Mouse (Mus musculus) stomach, postnatal 0 days (tissue): ENCODE data around the gene Ift88.

Source experiments
- CTCF ChIP-seq: IDR thresholded peaks from 2 replicates; pipeline ENCODE4 v1.5.1; 2016; ENCODE audit warnings: antibody characterized with exemption, low read depth, mild to moderate bottlenecking, moderate library complexity
- EP300 ChIP-seq: optimal IDR thresholded peaks from 2 replicates; pipeline ENCODE3; 2016; ENCODE audit warnings: antibody characterized with exemption

- TF ChIP-seq CTCF (no peak), EP300 (no peak)
Measured at GRCm38 (mm10) chr14:57386758-57387561, 36.9 kb upstream of the Ift88 start.
